Mouse (Mus musculus) neutrophil, adult 5-6 weeks (primary cell): ENCODE data around the gene Sec11a. TPM values are rescaled to one million over a fixed set of nuclear protein-coding genes. Genes with fewer than 3 reads are reported as not detected.
"Not testable (repeated sequence)": the region's sequence is repeated elsewhere in the genome, so short reads cannot be mapped to it uniquely, and the experiment has no call there.

Experiments
- ATAC-seq: fragments of 151-379, 151-347 bp; 2 replicates; pipeline ENCODE4 v1.8.0; 2017; ENCODE audit warnings: mild to moderate bottlenecking, moderate TSS enrichment; ENCODE audit not compliant: insufficient number of reproducible peaks, poor library complexity, low FRiP score, severe bottlenecking; ENCODE audit errors: extremely low read depth
- total RNA-seq: library from RNA; stranded (forward); fragments of 200-1000 nt; gene quantifications from 2 replicates; pipeline ENCODE4 v1.2.3, GENCODE M21; 2017

The Sec11a gene
- total RNA-seq, result 182 and 199 TPM in 2 replicates

DNA sequence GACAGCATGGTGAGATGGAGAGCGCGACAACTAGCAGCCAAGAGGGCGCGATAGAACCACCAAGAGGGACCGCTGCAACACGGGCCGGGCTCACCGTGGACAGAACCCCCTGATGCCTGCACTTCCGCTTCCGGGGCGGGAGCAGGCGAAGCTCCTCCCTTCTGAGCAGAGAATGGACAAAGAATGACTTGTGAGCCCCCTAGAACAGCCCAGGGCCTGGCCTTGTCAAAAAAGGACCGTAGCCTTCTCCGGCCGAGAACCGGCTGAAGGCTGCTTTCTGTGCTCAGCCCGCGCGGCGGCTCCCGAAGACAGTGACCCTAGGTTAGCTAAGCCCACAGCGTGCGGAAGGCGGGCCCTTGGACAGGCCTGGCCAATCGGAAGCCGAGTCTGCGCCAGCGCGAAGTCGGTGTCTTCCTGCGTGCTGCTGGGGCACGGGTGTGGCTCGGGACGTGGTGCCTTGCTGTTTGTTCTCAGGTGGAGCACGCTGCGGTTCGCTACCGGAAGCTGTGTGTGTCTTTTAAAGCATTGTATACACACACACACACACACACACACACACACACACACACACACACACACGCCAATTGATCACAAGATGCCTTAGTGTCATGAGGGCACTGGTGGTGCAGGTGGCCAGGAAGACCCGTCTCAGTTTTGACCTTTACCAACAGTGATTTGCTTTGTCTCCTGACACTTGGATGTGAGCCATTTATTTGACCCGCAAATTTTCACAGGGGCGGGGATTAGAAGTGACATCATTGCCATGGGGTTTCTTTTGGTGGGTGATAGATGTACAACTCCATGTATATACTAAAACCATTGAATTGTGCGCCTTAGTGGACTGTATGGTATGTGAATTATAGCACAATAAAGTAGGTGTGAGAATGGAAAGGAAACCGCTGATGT lies at the start of gene Sec11a:
Gene Sec11a, minus strand, starts transcription at position 336 of the 906 bp plus-strand sequence.
- peak; percentile 95 for ATAC-seq

DNA sequence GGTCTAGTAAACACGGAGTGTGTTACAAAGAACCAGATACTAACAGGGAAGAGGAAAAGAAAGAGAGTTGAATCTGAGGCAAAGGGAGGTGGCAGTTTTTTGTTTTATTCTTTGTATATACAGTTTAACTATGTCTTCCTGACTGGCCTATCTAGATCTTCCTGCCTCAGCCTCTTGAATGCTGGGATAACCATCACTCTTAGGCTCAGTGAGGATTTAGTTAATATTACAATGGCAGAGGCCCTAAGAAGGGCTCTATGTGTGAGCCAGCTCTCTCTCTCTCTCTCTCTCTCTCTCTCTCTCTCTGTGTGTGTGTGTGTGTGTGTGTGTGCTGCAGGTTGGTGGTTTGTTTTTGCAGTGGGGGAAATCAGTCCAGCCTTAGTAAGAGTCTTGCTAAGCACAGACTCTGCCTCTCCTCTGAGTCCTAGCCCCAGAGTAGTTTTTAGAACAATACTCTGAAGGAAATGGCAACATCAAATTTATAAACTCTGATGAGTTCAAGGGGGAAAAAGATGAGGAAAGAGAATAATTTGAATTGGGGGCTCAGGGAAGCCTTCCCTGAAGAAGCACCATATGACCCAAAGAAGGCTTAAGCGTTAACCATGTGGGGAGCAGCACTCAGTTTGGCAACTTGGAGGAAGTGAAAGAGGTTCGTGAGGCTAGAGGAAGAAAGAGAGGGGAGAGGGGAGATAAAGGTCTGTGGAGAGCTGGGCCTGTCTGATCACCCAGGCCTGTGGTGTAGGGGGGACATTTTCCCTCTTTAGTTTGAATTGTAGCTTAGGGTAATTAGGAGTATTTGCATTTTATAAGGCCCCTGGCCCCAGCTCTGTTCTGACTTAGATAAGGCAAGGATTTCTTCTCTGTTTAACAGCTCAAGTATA lies 47.9 kb upstream of the Sec11a start:
- no peak for ATAC-seq

DNA sequence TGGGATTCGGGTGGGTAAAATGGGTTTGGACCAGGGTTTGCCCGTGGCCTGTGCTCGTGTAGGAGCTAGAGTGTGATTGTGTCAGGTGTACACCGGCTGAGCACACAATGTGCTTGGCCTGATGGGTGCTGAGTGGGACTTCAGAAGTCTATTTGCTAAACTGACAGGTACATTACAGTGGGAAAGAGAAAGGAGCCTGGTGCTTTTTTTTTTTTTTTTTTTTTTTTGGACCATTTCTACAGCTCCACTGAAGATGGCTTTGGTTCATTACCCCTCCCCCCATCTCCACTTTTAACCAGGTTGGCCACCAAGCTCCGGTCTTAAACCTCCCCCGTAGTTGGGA lies 47.1 kb upstream of the Sec11a start:
- ATAC-seq, result no peak

DNA sequence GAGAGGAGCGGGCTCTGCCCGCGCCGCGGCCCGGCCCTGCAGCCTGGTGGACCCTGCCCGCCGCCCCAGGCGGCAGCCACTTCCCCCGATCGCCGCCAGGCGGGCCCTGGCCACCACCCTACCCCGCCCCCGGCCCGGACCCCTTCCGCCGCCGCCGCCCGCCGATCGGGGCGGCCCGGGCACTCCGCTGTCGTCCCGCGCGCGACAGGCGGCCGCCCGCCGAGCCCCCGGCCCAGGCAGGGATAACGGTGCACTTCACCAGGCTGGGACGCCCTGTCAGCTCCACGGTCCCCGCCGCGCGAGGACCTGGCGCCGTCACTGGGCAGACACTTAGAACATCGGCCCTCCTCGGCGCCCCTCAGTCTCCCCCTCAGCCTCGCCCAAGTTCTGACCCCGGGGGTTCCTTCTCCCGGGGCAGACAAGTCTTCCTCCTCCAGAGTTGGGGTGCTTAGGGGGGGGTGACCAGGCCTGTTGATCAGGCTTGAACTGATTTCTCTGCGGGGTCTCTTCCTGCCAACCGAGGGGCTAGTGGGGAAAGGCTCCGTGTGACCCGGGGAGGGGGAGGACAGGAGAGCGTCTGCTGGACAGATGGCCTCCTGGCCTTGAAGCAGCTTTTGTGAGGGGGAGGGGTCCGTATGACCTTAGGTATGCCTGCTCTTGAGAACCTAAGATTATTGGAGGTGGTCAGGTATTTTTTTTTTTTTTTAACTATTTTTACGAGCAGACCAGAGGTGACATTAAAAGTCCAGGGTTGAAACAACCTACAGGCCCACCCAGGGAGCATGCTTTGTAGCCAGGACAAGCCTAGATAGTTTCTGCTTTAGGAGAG lies 46.5 kb upstream of the Sec11a start:
- peak; percentile 16; the same call in 1 of the 2 replicates for ATAC-seq

DNA sequence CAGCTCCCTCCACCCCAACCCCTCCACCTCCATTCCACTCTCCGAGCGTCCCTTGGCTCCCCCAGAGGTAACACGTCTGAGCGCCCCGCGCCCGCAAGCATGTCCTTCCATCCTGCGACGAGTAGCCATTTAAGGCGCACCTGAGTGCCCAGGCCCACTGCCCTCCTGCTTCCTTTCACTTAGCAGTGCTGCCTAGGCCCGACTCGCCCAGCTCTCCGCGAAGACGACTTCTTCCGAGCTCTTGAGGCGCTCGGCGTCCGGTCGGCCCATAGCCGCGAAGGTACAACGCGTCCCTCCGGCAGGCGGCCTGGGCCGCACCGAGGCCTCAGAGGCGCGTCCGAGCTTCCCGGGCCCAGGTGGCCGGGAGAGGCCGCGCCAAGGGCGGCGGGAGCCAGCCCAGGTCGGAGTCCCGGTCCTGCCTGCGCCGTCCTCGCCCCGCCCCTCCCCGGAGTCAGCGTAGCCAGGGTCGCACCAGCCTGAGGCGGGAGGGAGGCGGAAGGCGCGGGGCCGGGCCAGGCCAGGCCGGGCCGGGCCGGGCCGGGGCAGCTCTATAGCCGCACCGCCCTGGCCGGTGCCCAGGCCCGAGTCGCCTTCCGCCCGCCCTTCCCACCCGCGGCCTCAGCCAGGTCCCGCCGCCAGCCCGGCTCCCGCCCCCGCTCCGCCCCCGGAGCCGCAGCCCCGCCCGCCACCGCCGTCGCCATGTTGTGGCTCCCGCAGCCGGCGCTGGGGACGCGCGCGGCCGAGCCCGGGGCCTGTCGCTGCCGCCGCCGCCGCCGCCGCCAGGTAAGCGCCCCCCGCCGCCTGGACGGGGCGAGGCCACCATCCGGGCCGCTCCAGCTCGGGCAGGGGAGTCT lies 45.6 kb upstream of the Sec11a start, which contains the start of gene Zfp592:
Gene Zfp592, plus strand, starts transcription at position 702 of the 854 bp plus-strand sequence.
- peak; percentile 43 for ATAC-seq

DNA sequence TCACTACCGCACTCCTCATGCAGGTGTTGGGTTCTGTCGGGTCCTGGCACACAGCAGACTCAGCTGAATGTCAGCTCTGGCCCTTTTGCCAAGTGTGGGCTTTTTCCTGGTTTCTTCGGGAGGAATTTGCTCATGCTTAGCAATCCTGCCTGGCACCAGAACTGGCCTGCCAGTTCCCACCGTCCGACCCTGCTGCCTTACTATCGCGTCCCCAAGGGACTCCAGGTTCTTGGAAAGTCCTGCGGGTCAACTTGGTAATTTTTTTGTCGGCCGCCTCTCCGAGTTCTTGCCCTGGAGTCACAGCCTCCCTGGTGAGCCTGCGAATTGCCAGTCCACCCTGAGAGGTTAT lies 45.0 kb upstream of the Sec11a start:
- ATAC-seq, result no peak

DNA sequence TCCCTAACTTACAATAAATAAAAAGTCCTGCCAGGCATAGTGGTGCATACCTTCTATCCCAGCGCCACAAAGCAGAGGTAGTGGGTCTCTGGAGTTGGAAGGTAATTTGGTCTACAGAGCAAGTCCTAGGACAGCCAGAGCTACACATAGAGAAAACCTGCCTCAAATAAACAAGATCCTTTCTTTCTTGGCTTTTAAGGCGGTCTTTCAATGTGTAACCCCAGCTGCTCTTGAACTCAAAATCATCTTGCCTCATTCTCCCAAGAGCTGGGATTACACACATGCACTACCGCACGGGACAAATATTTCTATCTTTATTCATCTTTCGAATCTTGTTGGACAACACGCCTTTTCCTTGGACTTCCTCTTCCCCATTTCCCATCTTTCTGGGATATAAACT lies 44.5 kb upstream of the Sec11a start:
- ATAC-seq, result no peak

DNA sequence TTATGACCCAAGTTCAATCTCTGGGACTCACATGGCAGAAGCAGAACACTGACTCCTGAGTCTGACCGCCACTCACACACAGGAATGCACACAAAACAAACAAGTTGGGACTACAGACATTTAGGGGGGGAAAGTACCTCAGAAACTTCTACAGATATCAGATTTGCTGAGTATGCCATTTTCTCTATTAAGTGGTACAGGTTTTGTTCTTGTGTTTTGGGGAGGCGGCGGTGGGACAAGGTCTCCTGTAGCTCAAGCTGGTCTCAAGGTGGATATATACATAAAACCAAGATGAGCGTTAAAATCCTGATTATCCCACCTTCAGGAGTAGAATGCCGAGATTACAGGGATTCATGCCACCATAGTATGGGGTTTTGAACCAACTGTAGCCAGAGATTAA lies 44.0 kb upstream of the Sec11a start:
- ATAC-seq, result no peak

DNA sequence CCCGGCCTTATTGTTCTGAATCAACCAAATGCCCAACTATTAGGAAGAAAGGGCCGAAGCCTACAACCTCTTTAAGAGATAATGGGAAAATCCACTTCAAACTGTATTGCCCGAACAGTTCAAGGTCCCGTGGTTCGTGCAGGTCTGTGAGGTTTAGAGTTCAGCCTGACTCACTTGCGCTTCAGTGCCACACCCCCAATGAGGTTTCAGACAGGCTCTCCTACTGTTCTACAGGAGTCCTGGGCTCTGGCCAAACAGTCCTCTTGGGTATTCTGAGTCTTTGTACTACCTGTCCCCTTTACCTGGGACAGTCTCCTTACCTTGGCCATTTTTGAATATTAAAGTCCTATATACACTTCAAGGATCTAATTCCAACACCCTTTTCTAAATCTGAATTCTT lies 42.7 kb upstream of the Sec11a start:
- no peak for ATAC-seq

DNA sequence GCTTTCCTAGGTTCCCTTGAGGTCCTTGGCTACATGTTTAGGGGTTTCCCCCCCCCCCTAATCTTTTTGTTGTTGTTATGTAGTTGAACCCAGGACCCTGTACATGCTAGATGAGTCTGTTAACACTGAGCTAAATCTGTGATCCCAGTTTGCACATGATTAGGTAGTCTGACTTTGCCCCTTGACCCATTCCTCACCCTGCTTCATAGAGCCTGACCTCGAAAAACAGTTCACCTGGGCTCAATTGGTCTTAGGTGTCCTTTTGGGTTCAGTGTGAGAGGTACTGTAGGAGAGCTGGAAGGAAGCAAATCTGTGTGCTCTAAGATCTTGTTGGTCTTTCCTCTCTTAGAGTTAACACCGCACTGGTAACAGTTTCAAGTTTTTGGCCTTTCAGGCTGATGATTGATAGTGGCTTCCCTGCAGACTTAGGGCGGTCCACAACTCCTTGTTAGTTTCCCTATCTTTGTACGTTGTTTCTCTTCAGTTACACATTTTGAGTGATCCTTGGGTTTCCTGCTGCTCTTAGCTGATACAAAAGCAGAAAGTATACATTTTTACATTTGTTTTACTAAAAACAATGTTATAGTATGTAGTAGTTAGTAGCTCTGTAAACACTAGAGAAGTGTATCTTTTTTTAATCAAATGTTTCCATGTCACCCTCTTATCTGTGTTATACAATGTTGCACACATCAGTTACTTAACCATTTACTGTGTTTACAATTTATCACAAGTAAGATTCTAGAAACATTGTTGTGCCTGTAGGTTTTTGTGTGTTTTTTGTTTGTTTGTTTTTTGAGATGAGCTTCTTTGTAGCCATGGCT lies 40.4 kb upstream of the Sec11a start:
- no peak for ATAC-seq

DNA sequence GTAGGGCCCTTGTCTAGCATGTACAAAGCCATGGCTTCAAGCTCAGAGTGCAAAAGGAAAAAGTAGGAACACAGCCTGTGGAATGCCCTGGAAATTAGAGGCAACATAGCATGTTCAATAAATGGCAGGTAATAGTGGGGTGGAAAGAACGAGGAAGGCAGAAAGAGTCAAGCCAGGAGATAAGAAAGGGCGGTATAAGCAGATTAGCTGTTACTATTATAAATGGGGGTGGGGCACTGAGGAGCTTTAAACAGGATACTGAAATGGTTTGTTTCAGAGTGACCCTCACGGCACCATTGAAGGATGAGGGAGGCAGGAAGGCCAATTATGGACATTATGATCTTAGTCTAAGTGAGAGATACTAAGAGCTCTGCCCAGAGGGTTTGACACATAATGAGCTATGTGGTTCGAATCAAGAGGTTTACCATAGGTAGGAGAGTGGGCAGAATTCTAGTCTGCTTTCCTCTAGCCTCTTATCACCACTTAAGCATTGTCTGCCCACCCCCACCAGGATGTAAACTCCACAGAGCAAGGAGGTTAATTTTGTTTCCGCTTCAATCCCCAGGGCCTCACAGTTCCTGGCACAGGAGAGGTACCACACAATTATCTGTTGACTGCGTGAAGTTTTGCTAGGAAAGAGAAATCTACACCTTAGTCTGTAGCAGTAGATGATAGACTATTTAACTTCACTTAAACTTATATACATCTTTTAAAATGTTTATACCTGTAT lies 39.0 kb upstream of the Sec11a start:
- peak; percentile 43; the same call in 1 of the 2 replicates for ATAC-seq

DNA sequence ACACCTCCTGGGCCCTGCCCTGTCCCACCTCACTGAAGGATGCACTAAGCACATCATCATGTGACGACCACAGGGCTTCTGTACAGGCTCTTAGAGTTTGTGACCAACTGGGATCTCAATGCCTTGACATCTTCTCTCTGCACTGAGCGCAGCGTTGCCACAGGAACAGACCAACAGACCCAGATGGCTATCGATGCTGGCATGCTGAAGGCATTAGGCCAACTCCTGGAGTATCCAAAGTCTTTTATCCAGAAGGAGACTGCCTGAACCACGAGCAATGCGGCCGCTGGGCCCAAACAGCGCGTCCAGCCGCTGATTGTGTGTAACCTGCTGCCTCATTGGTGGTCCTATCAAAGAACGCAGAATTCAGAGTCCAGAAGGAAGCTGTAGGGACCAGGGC lies 33.0 kb upstream of the Sec11a start:
- ATAC-seq, result no peak

DNA sequence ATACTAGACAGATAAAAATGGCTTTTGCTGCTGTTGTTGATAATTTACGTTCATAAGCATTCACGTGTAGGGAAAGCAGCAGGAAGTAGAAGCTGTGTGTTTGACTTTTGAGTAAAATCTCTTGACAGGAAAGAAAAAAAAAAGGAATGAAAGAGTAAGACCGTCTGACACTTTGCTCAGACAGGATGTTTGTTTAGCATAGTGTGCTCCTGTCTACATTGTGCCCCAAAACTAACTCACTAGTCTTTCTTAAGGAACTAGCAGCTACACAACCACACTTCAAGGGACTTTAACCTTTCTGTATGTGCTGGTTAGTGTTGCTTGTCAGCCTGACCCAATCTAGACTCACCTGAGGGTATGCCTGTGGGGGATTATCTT lies 26.0 kb upstream of the Sec11a start:
- ATAC-seq, result not testable (repeated sequence)

DNA sequence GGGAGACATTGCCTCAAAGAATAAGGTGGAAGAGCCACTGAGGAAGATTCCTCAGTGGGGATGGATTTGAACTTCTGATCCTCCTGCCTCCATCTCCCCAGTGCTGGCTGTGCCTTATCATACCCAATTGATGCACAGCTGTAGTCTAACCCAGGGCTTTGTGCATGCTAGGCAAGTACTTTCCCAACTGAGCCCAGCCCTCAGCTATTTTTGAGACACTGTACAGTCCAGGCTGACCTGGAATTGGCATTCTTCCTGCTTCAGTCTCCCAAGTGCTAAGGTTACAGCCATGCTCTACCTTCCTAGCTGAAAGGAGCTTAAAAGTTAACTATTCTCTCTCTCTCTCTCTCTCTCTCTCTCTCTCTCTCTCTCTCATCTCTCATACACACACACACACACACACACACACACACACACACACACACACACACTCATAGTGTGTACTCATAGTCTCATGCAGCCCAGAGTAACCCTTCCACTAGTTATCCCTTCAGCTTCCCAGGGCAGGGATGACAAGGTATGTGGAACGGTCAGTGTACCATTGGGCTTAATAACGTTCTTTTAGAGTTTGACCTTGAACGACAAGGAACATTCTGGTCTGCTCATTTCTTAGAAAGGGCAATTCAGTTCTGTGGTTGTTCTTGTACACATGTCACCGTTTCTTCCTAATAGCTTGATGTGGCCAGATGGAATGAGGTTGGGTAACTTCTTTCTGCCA lies 25.5 kb upstream of the Sec11a start:
- ATAC-seq, result not testable (repeated sequence)

DNA sequence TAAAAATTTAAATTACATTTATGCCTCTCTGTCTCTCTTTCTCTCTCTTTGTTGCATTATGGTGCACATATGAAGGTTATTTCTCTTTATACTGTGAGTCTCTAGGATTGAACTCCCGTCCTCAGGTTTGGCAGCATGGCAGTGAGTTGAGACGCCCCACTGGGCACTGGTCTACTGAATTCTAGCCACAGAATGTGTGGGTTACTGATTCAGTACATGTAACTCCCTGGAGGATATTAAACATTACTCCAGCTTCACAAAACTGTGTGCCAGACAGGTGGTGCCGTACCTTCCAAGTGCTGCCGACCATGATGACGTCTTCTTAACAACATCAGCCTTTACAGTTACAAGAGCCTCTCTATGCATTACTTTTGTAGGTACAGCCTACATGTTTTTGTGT lies 24.5 kb upstream of the Sec11a start:
- no peak for ATAC-seq

DNA sequence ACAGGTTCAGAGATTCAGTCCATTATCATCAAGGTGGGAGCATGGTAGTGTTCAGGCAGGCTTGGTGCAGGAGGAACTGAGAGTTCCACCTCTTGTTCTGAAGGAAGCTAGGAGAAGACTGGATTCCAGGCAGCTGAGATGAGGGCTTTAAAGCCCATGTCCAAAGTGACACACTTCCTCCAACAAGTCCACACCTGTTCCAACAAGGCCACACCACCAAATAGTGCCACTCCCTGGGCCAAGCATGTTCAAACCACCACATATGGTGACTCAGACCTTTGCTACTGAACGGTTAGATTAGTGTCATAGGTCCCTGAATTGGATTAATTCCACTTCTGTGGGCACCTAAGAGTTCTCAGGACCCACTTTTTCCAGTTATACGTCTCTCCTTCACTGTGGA lies 23.8 kb upstream of the Sec11a start:
- ATAC-seq, result no peak
